Mouse (Mus musculus) heart, postnatal 25 days (tissue): Measurements from ENCODE around the gene D430019H16Rik. TPM values are rescaled to one million over a fixed set of nuclear protein-coding genes. Genes with fewer than 3 reads are reported as not detected.

Source experiments
- DNase-seq: peaks from one replicate; pipeline ENCODE4 v3.0.0; 2022; ENCODE audit warnings: low spot score
- intact Hi-C: fragments of 180-260 bp; cut with DNase I; formaldehyde crosslinking; loops from one replicate; pipeline ENCODE4 v1.15.1; 2025
- total RNA-seq, 2 experiments: library from RNA; stranded (reverse); gene quantifications; 2 replicates each; pipeline ENCODE4 v1.2.3; 2021

D430019H16Rik gene
- under 1 TPM; 0.22 to 0.34 TPM for total RNA-seq

DNA sequence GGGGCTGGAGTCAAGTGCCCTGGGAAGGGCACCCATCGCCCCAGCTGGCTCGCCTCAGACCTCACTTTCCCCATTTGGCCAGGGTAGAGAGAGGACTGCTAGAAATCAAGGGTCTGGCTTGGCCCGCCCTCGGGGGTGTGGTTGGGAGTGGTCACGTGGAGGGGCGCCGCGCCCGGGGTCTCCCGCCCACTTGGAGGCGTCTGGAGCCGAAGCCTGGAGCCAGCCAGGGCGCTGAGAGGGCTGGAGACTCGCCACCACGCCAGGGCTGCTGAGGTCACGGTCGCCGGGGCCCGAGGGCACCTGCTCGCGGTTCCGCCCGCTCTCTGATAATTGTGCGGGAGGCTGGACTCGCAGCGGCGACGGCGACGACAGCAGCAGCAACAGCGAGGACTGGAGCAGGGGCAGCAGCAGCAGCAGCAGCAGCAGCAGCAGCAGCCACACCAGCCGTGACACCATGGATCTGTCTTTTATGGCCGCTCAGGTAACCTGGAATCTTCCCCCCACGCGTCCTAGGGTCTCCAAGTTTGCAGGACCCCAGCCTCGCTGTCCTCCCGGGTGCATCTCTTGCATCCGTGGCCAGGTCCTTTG, at the start of gene D430019H16Rik:
Gene D430019H16Rik (plus strand): TSS at position 187 of the 588 bp plus-strand sequence.
- intact Hi-C loops: no loop called here
- DNase-seq: peak; percentile 52

DNA sequence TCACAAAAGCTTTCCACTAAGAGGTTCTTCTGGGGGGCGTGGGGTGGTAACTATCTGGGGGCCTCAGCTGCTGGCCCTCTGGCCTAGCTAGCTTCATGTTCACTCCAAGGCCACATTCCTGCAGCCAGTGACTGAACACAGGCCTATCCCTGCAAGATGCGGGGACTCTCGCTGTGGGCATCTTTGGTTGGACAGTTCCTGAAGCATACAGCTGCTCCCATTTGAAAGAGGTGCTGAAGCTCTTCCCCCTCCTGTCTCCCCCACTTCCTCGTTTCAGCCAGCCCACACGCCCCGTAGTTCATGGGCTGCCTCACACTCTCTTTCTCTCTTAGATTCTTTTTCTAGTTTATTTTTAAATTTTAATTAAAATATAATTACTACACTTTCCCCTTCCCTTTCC, 47.6 kb upstream of the D430019H16Rik start:
- no peak for DNase-seq
- intact Hi-C loops: no loop called here

DNA sequence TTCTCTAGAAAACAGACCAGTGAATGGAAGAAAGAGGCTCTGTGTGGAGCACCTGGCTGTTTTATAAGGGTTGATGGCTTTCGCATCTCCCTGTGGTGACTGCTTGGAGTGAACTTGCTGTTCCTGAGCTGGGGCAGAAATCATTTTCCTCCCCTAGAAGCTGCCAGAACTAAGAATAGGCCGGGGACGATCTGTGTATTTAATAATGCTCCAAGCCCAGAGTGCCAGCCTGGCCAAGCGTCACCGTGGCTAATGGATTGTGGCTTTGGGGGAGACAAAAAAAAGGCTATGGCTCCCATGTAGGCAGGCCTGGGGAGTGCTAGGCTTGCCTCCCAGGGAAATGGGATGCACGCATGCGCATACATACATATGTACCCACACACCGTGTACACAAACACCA, 39.7 kb upstream of the D430019H16Rik start:
- DNase-seq: no peak
- intact Hi-C loops: no loop called here

DNA sequence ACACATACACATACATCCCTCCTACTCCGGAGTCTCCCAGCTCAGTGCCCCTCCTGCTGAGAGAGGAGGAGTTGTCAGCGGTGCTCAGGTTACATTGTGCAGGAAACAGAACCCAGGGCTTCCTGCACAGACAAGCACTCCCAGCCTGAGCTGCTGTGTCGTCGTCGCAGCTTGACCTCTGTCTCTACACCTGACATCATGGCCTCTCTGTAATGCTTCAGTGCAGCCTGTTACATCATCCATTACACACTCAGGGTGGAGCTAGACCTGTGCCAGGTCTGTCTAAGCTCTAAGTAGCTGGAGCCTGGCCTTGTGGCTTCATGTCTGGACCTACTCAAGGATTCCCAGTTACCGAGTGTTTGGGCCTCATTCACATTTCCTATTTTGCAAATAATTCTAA, 33.2 kb upstream of the D430019H16Rik start:
- intact Hi-C loops: no loop called here
- no peak for DNase-seq

DNA sequence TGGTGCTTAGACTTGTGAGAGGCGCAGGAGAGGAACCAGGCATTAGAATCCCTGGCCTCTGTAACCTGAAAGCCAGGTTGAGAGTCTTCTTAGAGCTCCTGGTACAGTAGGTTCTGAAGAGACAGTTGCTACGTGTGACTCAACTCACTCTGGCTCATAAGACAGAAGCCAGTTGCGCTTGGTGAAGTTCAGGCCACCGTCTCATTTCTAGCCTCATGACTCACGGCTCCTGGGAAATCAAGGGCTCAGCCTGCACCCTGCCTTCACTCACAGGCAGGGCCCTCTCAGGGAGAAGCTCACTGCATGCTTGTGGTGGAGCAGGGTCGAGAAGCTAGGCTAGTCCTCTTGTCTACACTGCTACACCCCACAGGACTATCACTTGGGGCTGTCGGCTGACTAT, 27.1 kb upstream of the D430019H16Rik start:
- no peak for DNase-seq
- intact Hi-C loops: loop anchor here (2.0 to 5.0 kb wide), 2 partner anchors 354 to 376 kb away; no protein-coding TSS in a partner anchor

DNA sequence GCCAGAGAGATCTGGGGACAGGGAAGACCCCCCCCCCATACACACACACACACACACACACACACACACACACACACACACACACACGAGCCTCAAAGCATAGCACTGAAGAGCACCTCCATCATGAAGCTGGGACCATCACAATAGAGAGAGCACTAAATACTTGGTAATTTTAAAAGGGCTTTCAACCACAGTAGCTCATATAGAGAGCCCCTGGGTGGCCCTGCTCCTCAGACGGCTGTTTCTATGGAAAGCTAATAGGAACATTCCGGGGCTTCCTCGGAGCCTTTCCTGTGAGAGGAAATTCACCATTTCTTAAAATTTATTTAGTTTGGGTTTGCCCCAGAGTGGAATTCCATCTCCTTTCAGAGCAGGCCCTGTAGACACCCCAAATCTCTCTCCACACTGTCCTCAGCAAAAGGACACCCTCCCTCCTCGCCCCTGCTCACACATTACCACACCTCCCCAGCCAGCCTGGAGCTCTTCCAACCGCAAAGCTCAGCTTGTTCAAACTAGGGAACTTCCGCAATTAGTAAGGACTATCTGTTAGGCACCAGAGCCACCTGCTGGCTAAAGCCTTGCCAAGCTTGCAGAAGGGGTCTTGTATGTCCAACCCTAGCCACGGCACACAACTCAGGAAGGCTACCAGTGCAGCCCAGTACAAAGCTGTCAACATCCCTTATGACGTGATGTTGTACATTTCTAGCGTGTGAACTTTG, 26.5 kb upstream of the D430019H16Rik start:
- intact Hi-C loops: loop anchor here (2.0 to 5.0 kb wide), 2 partner anchors 355 to 376 kb away; no protein-coding TSS in a partner anchor
- DNase-seq: peak; percentile 33

DNA sequence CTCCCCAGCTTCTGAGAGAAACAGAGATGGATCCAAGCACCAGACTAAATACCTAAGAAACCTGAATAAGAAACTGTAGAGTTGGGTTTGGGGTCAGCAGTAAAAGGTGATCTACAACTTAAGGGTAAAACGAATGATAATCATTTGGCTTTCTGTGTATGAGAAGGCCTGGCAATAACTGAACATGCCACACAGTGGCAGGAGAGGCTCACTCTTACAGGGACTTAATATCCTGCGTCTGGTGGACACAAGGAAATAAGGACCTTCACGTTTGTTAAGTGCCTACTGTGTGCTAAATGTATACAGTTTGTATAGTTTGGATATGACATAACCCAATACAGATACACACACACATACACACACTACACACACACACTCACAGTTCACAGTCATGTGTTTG, 21.8 kb upstream of the D430019H16Rik start:
- no peak for DNase-seq
- intact Hi-C loops: no loop called here

DNA sequence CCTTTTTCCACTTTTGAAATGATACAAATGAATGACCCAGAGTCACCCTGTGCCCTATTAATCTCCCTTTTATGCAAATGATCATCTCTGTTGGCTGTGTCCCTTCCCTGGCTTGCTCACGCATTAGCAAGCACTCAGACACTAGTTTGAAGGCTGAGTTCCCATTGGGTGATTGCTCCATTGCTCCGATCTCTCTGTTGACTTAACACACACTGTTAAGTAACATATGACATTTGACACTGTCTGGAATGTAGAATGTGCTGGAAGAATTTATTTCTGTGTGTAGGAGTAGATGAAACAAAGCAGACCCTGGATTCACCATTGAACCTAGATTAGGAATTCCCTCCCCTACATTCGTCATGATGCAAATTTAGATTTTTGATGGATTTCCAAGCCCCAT, 20.8 kb upstream of the D430019H16Rik start:
- DNase-seq: no peak
- intact Hi-C loops: no loop called here

DNA sequence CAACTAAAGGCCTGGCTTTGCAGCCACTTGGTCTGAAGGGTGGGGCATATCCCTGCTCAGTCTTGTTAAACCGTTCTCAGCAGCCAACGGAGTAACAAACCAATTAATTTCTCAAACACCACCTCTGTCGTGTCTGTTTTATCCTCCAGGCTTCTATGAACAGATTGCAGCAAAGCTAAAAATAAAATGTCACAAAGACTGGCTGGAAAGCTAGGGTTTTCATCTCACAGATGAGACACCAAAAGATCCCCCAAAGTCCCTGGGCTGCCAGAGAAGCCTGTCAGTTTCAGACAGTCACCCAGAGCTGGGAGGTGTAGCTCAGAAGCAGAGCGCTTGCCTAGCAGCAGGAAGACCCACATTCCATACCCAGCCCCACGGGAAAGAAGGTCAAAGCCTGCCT, 15.4 kb upstream of the D430019H16Rik start:
- no peak for DNase-seq
- intact Hi-C loops: no loop called here

DNA sequence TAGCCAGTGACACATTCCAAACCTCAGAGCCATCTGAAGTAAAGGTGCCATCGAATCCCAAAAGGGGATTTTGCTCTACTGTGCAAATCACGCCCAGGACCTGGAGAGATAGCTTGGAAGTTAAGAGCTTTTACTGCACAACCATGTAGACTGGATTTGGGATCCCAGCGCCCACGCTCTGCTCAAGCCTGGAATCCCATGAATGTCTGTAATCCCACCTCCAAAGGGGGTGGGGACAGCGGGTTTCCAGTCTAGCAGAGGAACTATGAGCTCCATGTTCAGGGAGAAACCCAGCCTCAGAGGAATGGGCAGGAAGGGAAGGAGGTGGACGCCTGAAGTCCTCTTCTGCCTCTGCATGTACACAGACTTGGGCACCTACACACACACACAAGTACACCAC, 13.7 kb upstream of the D430019H16Rik start:
- DNase-seq: no peak
- intact Hi-C loops: no loop called here

DNA sequence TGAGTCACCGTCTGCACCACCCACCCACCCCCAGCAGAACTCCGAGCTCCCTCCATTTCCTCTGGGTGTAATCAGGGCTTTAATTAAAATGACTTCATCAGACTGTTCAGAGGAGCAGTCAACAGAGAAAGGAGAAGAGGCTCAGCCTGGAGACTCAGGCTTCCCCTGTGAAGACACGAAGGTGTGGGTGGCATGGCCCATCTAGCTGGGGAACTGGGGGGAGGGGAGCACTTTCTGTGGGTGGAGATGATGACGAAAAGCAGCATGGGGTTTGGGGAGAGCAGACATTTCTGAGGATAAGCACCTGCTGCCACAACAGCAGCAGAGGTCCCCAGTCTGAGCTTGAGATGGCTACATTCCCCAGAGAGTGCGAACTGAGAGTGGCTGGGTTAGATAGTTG, 10.1 kb upstream of the D430019H16Rik start:
- intact Hi-C loops: no loop called here
- DNase-seq: no peak

DNA sequence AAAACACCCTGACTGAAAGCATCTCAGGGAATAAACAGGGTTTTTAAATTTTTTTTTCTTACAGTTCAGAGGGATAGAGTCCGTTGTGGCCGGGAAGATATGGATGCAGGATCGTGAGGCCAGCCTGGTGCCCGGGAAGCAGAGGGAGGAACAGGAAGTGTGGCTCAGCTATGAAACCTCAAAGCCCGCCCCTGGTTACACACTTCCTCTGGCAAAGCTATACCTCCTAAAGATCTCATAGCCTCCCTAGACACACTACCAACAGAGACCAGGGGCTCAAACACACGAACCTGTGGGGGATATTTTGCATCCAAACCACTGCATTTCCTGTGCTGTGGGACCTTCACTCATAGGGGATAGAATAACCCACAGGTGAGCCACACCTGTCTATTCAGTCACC, 7.9 kb upstream of the D430019H16Rik start:
- intact Hi-C loops: no loop called here
- DNase-seq: no peak

DNA sequence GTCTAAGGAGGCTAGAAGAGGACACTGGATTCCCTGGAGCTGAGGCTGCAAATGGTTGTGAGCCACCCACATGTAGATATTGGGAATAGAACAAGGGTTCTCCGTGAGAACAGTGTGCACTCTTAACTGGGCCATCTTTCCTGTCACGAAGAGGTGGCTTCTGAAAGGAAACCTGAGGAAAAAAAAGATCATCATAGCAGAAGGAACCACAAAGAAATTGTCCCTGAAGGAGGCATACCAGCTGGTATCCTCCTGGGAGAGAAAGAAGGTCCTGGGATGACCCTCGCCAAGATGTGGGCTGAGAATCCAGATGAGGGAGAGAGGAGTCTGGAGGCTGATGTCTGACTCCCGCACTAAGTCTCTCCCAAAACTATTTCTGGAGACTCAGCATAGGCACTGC, 4.4 kb upstream of the D430019H16Rik start:
- intact Hi-C loops: no loop called here
- DNase-seq: no peak

DNA sequence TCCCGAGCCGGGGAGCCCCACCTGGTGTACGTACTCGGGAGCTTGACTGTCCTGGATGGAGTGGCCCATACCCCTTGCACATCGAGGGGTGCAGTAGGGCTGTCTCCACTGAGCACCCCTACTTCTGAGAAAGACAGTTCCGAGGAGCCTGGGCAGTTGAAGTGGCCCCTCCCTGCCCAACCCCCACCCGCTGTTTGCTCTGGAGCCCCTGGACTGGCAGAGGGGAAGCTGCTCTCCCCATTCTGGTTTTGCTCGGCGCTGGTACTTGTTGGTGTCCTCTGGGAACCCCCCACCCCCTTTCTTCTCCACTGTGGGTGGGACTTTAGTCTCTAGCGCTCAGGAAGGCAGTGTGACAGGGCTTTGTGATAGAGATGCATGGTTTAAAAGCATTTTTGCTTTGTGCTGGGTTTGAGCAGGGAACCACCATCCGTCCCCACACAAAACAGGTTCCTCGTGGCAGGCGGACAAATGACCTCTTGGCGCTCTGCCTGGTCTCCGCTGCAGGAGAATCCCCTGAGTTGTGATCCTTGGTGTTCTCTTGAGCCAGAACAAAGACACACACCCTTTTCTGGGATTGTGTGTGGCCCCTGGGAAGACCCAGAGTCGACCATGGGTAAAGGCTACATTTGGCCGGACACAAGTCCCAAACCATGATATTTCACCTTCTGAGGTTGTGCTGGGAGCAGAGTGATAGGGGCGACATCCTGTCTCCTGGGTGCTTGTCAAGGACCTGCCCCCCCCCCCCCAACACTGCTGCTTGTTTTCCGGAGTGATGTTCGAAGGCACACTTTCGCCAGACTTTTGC, 804 bp downstream of the D430019H16Rik start:
- intact Hi-C loops: no loop called here

DNA sequence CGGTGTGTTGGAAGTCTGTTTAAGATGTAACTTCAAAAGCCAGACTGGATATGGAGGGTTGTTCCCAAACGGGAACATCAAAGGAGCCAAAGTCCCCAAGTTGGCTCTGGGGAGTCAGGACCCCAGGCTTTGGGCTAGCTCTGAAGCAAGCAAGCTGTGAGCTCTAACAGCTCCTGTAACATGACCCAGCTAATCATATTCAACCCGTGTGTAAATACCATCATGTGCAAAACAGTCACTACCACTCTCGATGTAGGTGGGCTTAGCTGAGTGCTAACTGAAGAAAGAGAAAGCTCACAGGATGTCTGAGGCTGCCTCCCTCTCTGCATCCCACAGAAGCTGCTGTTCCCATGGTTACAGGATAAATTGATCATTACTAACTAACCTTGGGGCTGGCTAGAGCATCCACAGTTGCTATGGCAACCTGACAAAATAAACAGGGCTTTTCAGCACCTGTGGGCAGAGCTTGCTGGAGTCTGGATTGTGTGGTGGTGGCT, 1.5 kb downstream of the D430019H16Rik start:
- intact Hi-C loops: no loop called here
- DNase-seq: no peak

More for the DNA sequence above, 804 bp downstream of the D430019H16Rik start:
- no peak for DNase-seq

DNA sequence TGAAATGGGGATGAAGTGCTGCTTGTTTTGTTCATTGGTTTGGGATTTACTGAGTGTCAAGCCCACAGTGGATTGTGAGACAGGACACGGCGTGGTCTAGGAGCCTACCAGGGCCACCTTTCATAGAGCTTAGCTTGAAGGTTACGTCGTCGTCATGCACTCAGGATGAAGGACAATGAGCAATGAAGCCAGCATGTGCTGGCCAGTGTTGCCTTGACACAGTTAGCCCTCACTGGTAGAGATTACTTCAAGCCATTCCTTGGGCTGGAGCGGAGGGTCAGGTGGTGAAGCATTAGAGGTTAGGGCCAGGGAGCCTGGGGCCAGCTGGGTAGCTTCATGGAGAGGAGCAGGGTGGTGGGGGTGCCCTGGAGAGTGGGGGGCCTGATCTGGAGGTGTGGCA, 5.1 kb downstream of the D430019H16Rik start:
- DNase-seq: no peak
- intact Hi-C loops: no loop called here

DNA sequence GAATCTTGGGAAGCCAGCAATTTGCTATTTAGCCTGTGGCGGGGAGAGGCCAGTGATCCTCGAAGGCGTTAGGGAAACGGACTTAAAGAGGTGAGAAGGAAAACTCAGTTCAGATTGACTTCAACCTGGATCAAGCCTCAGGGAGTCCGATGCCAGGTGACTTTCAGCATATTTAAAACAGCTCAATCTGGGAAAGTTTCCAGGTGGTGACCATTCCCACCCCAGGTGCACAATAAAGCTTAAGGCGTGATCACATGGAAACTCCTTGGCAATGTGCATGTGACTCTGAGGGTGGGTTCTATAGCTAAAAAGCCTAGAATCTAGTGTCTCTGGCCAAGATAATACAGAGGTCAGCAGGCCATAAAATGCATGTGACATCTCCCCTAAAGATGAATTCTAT, 7.4 kb downstream of the D430019H16Rik start:
- intact Hi-C loops: no loop called here

DNA sequence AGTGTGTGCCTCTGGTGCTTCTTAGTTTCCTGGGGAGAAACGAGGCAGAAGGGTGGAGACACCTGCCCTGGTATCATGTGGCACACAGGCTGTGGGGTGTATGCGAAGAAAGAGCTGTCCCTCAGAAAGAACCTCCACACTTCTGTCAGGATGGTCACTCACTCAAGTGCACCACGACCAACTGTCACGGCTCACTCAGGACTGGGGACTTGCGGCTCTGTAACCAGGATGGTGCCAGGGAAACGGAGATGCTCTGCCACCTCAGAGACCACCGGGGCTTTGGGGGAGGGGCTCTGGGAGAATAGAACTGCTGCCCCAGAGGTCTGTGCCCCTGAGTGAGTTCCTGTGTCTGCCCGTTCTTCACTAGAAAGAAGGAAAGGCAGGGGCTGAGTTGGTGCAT, 15.4 kb downstream of the D430019H16Rik start:
- intact Hi-C loops: no loop called here

More for the DNA sequence above, 7.4 kb downstream of the D430019H16Rik start:
- DNase-seq: no peak

DNA sequence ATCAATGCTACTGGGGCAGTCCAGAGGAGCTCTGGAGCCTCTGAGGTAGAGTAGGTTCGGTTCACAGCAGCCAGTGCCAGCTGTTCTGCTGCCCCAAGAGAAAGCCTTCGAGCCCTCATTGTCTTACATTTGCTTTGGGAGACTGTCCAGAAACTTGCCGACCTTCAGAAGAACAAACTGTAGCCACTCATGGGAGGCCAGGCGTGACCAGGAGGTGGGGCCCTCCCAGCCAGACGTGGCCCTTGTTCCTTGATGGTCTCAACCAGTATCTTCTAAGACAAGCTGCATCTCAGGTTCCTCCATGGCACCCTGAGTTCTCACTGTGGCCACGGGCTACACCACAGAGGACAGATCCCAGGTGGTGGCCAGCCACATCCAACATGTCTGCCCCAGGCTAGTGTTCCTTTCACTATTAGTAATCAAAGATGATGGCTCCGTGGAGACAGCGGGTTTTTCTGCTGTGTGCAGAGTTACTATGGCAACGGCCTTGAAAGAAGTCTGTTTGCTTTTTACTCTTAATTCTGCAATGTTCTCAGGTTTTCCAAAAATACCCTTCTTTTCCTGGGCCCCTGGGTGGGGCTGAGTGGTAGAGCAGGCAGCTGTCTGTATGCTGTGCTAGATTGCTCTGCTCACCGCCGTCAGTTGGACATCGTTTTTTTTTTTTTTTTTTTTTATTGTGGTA, 21.7 kb downstream of the D430019H16Rik start:
- intact Hi-C loops: no loop called here
- no peak for DNase-seq

More for the DNA sequence above, 15.4 kb downstream of the D430019H16Rik start:
- DNase-seq: no peak

DNA sequence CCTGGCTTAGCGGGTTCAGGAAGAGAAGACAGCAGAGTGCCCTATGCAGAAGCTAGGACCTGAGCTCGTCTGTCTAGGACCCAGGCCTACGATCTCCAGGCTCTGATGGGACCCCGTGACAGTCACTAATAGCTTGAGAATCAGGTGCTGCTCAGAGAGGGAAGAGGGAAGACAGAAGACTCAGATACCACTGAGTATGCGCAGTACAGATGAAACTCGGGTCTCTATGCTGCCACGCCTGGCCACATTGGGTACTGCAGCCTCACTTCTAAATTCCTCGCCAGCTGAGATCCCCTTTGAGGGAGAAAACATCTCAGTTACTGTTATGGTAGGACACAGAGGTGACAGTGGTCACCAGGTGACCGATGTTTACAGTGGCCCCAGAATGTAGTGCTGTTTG, 22.8 kb downstream of the D430019H16Rik start:
- intact Hi-C loops: no loop called here
- no peak for DNase-seq
